Mouse (Mus musculus): ENCODE measurements around the gene Gm43738. TPM values are rescaled to one million over a fixed set of nuclear protein-coding genes. Genes with fewer than 3 reads are reported as not detected.
A peak's percentile ranks its signal among the peaks of the same experiment; 100 is the strongest.
"Not testable (repeated sequence)": the region's sequence is repeated elsewhere in the genome, so short reads cannot be mapped to it uniquely, and the experiment has no call there.

The Gm43738 gene
- total RNA-seq, 2 experiments from 2014 or later: not detected

DNA sequence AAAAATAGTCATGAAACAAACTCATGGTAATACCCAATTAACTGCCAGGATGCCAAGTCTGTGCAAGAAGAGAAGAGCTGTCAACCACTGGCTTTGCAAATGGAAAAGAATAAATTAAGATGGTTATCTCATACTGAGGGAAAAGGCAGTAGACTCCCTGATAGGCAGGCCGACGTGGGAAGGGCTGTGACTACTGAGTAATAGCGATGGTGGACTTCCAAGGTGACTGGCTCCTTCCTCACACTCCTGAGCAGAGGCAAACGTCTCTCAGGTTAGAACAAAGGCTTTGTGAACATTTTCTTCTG lies 2.3 kb upstream of the Gm43738 start:
- intact Hi-C loops (cut with DNase I): no loop called here
- DNase-seq (ENCODE audit: low spot score): no peak

DNA sequence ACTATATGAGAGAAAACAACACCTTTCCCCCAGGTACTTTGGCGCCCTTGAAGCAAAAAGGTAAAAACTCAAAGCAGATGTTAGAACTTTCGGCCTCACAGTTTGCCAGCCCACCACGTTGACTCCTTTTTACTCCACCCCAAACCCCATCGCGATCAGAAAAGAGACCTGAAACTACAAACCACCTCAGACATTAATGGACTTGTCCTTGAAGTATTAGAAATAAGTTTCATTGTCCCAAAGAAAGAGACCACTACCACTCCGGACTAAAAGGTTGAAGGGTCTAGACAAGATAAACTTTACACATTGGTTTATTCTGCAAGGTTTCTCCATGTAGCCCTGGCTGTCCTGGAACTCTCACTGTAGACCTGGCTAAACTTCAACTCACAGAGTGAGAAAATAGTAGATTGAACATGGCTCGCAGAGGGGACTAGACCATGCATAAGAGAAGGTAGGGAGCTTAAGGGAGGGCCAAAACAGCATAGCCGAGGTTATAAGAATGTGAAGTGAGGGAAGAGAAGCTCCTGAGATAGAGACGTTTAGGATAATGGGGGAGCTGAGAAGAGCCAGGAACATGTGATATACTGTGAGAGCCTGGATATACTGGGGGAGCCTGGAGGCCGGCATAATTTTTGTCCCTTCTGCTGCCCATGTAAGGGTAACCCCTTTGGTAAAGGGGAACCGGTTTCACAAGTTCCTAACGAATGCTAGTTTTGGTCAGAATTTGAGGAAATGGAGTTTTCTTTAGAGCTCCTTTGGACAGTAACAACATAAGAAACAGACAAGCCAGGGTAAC lies 1.8 kb upstream of the Gm43738 start:
- DNase-seq (ENCODE audit: low spot score): no peak
- intact Hi-C loops (cut with DNase I): no loop called here

DNA sequence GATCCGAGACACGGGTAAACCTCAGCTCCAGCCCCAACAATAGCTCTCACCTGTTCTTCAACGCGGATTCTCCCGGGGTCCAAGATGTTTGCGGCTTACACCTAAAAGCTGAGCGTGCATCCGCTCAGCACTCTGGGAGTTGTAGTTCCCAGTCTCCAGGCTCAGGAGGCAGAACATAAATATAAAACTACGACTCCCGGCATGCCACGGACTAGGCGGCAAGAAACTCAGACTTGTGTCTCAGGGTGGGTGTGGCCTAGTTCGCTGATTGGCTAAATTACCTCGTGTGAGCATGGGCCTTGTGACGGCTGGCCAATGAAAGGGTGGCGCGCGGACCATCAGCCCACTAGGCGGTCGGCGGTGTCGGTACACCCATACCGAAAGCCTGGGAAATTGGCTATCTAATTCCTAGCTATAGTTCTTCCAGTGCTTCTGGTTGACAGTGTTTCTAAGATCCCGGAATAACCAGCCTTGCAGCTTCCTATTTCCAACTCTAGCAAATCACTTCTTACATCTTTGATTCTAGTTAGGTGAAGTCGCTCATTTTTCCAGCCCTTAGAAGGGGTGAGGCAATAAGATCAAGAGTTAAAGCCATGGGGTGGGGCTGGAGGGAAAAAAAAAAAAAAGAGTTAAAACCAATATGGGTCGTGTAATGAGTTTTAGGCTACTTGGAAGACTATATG lies 1.1 kb upstream of the Gm43738 start, which contains the start of gene Fdps:
Gene Fdps (minus strand): TSS at position 148 of the 683 bp plus-strand sequence.
- intact Hi-C loops (cut with DNase I): no loop called here
- peak; percentile 94 for DNase-seq (ENCODE audit: low spot score)

DNA sequence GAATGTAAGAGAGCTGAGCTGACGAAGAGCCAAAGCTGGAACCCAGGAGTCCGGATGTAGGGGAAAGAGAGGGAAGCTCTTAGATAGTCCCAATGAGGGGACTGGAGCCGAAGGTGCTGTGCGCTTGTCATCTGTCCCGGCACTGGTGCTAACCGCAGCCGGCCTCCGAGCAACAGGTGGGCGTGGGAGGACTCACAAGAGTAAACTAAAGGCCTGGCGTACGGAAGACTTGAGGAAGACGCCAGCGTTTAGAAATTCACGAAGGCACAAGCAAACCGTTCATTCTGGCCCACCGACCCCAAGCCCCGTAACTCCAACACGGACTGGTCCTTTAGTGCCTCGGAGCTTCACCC lies 536 bp upstream of the Gm43738 start:
- DNase-seq (ENCODE audit: low spot score): no peak
- intact Hi-C loops (cut with DNase I): no loop called here

DNA sequence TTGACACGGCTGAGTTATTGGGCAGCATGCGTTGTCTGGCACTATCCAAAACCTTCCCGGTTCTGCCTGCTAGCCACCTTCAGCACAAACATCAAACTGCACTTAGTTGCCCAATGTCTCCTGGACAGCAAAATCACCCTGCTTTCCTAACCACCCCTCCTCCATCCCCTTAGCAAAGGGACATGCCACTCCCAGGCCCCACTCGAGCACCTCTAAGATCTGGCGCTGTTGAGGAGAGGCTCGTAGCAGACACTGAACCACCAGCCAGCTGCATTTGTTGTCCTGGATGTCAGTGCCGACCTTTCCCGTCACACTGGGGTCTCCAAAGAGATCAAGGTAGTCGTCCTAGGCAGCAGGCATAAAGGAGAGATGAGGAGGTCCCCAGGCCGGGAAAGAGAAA lies 6.9 kb downstream of the Gm43738 start:
- intact Hi-C loops (cut with DNase I): loop anchor here (5.0 kb wide), 1 partner anchor 73 kb away; no protein-coding TSS in a partner anchor
- DNase-seq (ENCODE audit: low spot score): no peak

DNA sequence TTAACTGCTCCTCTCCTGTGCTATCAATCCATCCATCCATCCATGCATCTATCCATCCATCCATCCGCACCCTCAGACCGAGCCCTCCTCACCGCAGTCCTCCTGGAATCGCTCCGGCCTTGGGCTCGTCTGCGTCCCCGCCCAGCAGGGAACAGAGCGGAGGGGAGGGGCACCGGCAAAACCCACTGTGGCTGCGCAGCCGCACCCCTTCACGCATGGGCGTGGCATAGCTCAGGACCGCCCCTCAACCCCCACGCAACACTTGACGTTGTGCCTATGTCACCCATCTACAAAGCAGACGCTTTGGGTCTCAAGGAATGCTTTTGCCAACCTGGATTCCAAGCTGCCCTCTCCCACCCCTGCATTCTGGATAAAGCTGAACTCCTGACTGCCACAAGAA lies 7.7 kb downstream of the Gm43738 start, which contains the start of gene Rusc1:
Gene Rusc1 (minus strand): TSS at position 137 of the 400 bp plus-strand sequence.
- peak; percentile 74 for DNase-seq (ENCODE audit: low spot score)
- intact Hi-C loops (cut with DNase I): loop anchor here (5.0 kb wide), 1 partner anchor 74 kb away; no protein-coding TSS in a partner anchor

DNA sequence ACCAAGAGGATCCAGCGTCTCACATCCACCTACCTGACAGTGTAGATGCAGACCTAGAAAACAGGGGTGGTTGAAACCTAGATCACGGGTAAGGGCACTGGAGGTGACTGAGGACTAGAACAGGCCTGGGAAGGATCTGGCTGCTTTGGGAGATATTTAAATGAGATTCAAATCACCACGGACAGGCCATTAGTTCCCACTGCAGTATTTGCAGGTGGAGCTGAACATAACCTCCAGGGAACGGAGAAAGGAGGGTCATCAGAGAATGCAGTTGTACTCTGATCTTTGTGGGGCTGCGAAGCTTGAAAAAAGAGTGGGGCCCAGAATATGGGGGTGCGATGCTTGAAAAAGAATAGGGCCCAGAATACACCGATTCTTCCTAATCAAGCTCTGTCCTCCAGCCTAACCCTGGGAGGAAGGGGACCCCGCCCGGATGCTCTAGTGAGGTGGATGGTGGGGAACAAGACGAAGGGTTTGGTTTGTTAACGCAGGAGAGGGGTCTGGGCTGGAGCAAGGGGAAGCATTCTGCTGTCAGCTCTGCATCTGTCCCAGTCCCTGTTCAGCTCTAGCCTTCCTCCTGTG lies 8.3 kb downstream of the Gm43738 start:
- no peak for DNase-seq (ENCODE audit: low spot score)
- intact Hi-C loops (cut with DNase I): loop anchor here (5.0 kb wide), 1 partner anchor 75 kb away; no protein-coding TSS in a partner anchor

DNA sequence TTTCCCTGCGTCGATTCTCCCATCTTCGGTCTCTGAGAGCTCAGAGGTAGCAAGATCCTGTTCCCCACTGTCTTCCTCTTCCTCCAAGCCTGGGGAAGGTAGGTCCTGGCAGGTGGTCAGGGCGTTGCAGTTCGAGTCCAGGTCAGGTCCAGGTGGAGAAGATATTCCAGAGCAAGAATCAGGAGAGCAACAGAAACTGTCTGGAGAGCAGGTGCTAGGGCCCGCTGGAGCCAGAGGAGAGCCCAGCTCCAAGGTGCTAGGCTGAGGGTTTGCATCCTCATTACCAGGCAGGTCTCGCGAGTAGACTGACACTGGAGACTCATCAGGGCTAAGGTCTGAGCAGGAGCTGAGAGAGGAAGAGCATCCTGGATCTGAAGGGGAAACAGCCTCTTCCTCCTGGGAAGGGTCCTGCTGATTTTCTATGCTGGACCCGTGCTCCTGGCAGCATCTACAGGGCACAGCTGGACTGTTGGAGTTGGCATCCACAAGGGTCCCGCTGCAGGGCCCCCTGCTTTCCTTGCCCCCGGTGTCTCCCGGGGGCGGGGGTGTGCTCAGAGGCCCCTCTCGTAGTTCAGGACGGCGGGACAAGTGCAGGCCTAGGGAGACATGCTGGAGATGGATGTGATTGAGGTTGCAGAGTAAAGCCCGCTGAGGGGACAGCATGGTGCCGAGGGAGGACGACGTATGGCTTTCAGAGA lies 8.9 kb downstream of the Gm43738 start:
- no peak for DNase-seq (ENCODE audit: low spot score)
- intact Hi-C loops (cut with DNase I): loop anchor here (2.0 to 5.0 kb wide), 2 partner anchors 75 to 125 kb away; no protein-coding TSS in a partner anchor

DNA sequence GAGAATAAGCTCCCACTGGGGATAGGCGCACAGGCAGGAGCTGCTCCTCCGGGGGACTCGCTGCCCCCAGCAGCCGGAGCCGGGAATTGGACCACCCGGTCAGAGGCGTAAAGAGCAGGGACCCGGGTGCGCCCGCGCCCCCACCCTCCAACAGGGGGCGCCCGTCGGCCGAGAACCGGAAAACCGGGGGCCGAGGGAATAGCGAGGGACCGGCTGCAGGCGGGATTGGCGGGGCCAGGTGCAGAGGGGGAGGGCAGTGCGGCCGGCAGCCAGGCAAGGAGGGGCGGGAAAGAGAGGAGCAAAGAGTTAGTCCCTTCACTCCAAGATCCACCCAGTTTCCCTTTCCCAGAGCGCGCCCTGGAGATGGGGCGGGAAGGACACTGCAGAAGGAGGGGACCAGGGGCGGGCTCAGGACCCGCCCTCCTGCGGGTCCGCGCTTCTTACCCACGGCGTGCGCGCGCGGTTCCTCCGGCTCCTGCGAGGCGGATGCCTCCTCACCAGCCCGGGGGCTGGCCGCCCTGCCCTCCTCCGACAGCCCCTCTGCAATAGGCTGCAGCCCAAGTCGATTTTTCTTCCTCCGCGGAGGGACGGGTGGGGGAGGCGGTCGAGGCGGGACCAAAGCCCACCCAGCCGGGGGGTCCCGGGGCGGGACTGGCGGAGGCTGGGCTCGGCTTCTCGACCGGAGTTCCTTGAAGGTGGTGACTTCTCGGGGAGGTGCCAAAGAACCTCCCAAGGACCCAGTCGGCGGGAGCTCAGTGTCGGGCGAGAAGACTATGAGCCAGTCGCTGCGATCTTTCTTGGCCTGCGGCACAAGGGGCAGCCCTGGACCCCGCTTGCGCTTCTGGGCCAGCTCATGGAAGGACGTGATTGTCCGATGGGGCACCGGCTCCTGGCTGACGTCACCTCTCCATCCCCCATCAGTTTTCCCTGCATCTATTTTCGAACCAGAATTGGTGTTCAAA lies 9.9 kb downstream of the Gm43738 start:
- peak; percentile 74 for DNase-seq (ENCODE audit: low spot score)
- intact Hi-C loops (cut with DNase I): loop anchor here (2.0 to 5.0 kb wide), 2 partner anchors 76 to 126 kb away; no protein-coding TSS in a partner anchor

DNA sequence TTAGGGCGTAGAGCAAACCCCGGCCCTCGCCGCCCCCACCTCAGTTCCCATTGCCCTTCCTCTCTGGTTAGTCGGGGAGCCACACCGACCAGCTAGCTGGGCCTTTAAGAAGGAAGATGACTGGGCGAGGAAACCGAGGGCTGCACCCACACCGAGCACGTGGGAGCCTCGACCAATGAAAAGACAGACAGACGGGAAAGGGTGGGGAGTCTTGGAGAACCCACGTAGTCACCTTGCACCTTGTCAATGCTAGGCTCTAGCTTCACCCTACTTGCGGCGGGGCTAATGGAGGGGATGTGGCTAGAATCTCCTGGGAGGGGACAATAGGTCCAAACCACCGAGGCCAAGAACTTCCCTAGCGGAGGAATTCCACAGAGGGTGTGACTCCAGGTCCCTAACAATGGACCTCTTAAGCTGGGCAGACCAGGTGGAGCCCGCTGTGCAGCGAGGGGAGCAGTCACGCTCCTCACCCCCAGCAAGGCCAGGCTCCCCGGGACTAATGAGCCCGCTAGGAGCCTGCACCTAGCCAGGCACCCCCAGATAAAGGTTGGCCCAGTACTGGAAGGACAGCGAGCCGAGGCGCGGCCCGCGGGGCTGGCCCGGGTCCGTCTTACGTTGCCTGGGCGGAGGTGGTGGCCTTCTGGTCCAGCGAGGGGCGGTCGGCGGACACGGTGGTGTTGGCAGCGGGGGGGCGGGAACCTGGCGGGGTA lies 10.9 kb downstream of the Gm43738 start:
- intact Hi-C loops (cut with DNase I): loop anchor here (2.0 to 5.0 kb wide), 2 partner anchors 77 to 127 kb away; no protein-coding TSS in a partner anchor

DNA sequence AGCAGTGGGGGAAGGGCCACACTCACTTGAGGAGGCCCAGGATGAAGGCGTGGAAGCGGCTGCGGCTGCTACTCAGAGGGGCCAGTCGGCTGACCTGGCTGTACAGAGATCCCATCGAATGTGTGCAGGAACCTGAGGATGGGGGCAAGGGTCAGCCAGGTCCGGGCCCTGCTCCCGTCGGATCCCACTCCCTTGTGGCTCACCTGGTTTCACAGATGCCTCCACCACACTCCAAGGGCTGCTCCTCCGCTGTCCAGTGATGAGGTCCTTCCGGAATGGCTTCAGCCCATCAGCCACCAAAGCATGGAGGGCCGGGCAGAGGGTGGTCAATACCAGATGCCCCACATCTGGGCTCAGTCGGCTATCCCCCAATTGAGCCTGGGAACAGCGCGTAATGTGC lies 11.9 kb downstream of the Gm43738 start:
- intact Hi-C loops (cut with DNase I): no loop called here
- DNase-seq (ENCODE audit: low spot score): no peak

More for the DNA sequence above, 10.9 kb downstream of the Gm43738 start:
- DNase-seq (ENCODE audit: low spot score): peak; percentile 83

DNA sequence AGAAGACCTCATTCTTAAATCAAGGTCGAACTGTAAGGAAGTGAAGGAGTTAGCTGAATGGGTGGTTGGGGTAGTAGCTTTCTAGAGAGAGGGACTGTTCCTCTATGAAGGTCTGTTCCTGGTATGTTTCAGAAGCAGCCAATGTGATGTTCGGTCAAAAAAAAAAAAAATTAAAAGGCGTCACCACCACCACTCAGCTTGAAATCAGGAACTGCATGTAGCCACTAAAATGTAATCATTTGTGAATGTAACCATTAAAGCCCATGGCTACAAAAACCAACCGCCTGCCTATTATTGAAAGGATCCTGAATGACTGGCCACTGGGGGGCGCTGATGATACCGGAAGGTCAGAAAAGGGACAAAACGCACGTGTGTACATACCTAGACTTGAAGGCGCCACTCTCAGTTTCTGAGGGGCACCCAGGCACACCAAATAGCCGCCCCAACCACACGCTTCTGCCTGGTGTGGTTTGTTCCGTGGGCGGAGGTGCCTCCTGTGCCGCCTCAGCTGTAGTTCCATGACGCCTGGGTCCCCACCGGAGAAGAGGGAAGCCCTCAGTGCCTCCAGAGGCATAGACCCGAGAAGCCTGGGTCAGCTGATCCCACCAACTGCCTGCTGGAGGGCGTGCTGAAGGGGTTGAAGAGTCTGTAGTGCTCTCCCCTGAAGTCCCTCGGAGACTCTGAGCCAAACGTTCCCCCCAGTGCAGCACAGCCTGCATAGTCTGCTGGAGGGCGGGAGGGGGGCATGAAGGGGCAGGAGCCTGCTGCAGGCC lies 13.4 kb downstream of the Gm43738 start:
- intact Hi-C loops (cut with DNase I): no loop called here

DNA sequence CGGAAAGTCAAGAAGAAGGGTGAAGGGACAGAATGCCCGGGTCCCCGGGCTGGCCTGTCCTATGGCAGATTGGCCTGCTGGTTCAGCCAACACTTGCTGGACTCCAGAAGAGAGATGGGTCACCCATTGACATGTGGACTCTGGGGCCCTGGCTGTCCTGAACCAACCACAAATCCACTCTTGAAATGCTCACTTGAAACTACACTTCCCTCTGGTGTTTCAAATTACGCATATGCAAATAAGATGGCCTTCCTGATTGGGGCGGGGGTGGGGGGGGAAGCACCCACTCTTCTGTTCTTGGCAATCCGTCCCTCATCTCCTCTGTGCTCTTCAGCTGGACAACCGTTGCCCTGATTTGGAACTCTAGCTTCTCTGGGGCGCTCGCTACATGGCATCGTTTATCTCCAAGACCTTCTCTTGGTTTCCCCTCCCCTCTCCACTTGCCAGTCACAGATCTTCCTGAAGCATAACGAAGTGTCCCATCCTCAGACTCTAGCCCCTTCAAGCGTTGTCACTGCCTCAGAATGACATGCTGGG lies 16.2 kb downstream of the Gm43738 start:
- intact Hi-C loops (cut with DNase I): no loop called here
- DNase-seq (ENCODE audit: low spot score): no peak

More for the DNA sequence above, 13.4 kb downstream of the Gm43738 start:
- peak; percentile 24 for DNase-seq (ENCODE audit: low spot score)

DNA sequence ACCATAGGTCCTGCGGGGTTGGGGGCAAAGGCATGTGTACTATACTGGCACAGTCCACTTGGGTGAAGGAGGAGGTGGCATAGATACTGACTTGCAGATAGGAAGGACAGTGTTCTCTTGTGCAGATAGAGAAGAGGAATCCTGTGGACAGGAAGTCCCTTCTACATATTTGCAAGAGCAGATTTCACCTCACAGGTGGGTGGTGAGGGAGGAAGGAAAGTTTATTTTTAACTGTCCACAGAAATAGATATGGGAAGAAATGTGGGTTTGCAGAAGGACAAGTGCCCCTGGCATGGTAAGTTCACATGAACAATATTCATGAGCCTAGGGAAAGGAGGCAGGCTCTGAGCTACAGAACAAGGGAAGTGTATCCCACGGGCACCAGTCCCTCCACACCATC lies 16.8 kb downstream of the Gm43738 start:
- no peak for DNase-seq (ENCODE audit: low spot score)
- intact Hi-C loops (cut with DNase I): no loop called here

DNA sequence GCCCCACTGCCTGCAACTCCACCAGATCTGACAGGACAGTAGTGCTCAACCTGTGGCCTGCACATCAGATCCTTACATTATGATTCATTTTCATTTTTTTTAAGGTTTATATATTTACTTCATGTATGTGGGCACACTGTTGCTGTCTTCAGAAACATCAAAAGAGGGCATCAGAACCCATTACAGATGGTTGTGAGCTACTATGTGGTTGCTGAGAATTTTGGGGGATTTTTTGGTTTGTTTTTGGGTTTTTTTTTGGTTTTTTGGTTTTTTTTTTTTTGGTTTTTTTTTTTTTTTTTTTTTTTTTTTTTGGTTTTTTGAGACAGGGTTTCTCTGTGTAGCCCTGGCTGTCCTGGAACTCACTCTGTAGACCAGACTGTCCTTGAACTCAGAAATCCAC lies 18.6 kb downstream of the Gm43738 start:
- intact Hi-C loops (cut with DNase I); DNase-seq (ENCODE audit: low spot score): not testable (repeated sequence)

DNA sequence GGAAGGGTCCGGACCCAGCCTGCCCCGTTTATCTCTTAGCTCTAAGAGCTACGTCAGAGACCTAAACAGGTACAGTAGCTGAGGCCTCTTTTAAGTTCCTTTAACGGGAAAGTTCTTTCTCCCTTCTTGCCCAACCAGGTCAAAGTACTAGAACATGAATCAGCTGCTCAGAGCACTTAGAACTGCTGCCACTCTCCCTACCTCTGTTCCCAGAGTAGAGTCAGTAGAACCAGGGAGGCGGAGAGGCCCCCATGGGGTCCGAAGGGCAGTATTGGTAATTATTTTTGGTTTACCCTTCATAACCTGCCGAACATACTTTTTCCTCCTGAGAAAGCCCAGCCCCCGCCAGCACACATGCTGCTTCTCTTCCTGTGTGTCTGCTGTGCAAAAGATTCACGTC lies 23.5 kb downstream of the Gm43738 start:
- DNase-seq (ENCODE audit: low spot score): no peak
- intact Hi-C loops (cut with DNase I): no loop called here

DNA sequence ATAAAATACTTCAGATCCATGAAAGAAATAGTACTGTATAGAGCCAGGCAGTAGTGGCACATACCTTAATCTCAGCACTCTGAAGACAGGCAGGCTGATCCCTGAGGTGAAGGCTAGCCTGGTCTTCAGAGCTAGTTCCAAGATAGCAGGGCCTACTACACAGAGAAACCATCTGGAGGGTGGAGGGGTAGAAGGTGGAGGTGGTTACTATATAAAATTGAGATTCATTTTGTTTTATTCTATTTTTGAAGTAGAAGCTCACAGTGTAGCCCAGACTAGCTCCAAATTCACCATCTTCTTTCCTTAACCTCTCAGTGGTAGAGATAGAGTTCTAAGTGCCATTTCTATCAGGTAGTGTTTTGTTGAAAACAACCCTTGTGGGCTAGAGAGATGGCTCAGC lies 33.6 kb downstream of the Gm43738 start:
- intact Hi-C loops (cut with DNase I): no loop called here
- DNase-seq (ENCODE audit: low spot score): no peak
